Mouse (Mus musculus) midbrain, postnatal 0 days (tissue): ENCODE data around the gene Zfp182. TPM values are rescaled to one million over a fixed set of nuclear protein-coding genes. Genes with fewer than 3 reads are reported as not detected.

ENCODE experiments used
- ATAC-seq: fragments of 200-750 bp; cut with Nextera tagmentation; 2 replicates; pipeline ENCODE4 v1.8.0; 2017; ENCODE audit warnings: moderate number of reproducible peaks, mild to moderate bottlenecking, moderate TSS enrichment, moderate library complexity; ENCODE audit not compliant: low FRiP score
- DNase-seq: peaks from one replicate; pipeline ENCODE4 v3.0.0-alpha.2; 2015; ENCODE audit warnings: low spot score
- H3K27ac ChIP-seq: fragments of 300-500 bp; sonication (generic); 2 replicates; pipeline ENCODE4 v1.5.1; 2014; ENCODE audit warnings: low read depth, mild to moderate bottlenecking, low read length, mixed read lengths
- H3K27me3 ChIP-seq: fragments of 300-500 bp; sonication (generic); 2 replicates; pipeline ENCODE4 v1.6.1; 2014; ENCODE audit warnings: low read length, control low read depth, mixed read lengths; ENCODE audit not compliant: insufficient read depth
- H3K36me3 ChIP-seq: fragments of 300-500 bp; sonication (generic); 2 replicates; pipeline ENCODE4 v1.6.1; 2014; ENCODE audit warnings: low read length, control low read depth, mixed read lengths; ENCODE audit not compliant: insufficient read depth
- H3K4me1 ChIP-seq: fragments of 300-500 bp; sonication (generic); 2 replicates; pipeline ENCODE4 v1.6.1; 2014; ENCODE audit warnings: mild to moderate bottlenecking, control low read depth, antibody characterized with exemption, low read length, mixed read lengths; ENCODE audit not compliant: insufficient read depth
- H3K4me2 ChIP-seq: fragments of 300-500 bp; sonication (generic); 2 replicates; pipeline ENCODE4 v1.6.1; 2014; ENCODE audit warnings: low read depth, mild to moderate bottlenecking, low read length, mixed read lengths; ENCODE audit not compliant: poor library complexity, severe bottlenecking
- H3K4me3 ChIP-seq: fragments of 300-500 bp; sonication (generic); 2 replicates; pipeline ENCODE4 v1.5.1; 2014; ENCODE audit warnings: low read depth, mild to moderate bottlenecking, low read length, moderate library complexity
- H3K9ac ChIP-seq: fragments of 300-500 bp; sonication (generic); replicated peaks from 2 replicates; pipeline ENCODE4 v1.6.1; 2014; ENCODE audit warnings: mild to moderate bottlenecking, low read length, moderate library complexity, mixed read lengths; ENCODE audit not compliant: poor library complexity, severe bottlenecking
- H3K9me3 ChIP-seq: fragments of 300-500 bp; sonication (generic); 2 replicates; pipeline ENCODE4 v1.6.1; 2016; ENCODE audit warnings: low read length, control low read depth
- CTCF ChIP-seq: IDR thresholded peaks from 2 replicates; pipeline ENCODE4 v1.5.1; 2016; ENCODE audit warnings: antibody characterized with exemption, mild to moderate bottlenecking
- WGBS: fragments of 180-500 bp; shearing (Covaris S2); extraction: QIAGEN DNeasy Blood & Tissue Kit; methylation state at CpG from one replicate; pipeline ENCODE4 v1.1.7; 2014; 5-methylcytosine and 5-hydroxymethylcytosine counted together
- polyA plus RNA-seq: library from polyadenylated mRNA; unstranded; fragments of >200 nt; fragmentation: Nextera tagmentation; extraction: Ambion mirVana; gene quantifications from 2 replicates; pipeline ENCODE4 v1.2.1, GENCODE M21; 2015
- total RNA-seq: library from RNA; depleted of rRNA; stranded (reverse); fragments of >200 nt; gene quantifications from 2 replicates; pipeline ENCODE4 v1.2.3, GENCODE M21; 2014; rRNA removed

The Zfp182 gene
- total and polyA plus RNA-seq, 2 experiments from 2014 or later, result 3.9 to 5.3 TPM

- no peaks in the 10 kb centered on the region for H3K4me1 ChIP-seq
- H3K27ac ChIP-seq, result peak overlapping the region; percentile 78
- DNase-seq, result no peak
- ATAC-seq, result peak; percentile 6; the same call in 1 of the 2 replicates
- no peaks in the 10 kb centered on the region for H3K9me3 ChIP-seq
- no peaks in the 10 kb centered on the region for H3K27me3 ChIP-seq
- H3K4me3 ChIP-seq, result peak overlapping the region; percentile 47
- no peak for TF ChIP-seq CTCF
- peak overlapping the region; percentile 41 for H3K4me2 ChIP-seq
- H3K9ac ChIP-seq, result peak overlapping the region; percentile 51
- H3K36me3 ChIP-seq, result no peaks in the 10 kb centered on the region
- WGBS, result 77% methylated on average over 3 of the region's 3 CpGs
Measured at GRCm38 (mm10) chrX:21062544-21062890, 401 bp upstream of the Zfp182 start.

- H3K4me1 ChIP-seq, result no peaks in the 10 kb centered on the region
- no peaks in the 10 kb centered on the region for H3K27me3 ChIP-seq
- H3K36me3 ChIP-seq, result no peaks in the 10 kb centered on the region
- peak; percentile 4 for DNase-seq
- peak; percentile 45 for ATAC-seq
- H3K4me3 ChIP-seq, result peak overlapping the region; percentile 47
- H3K9ac ChIP-seq, result peak overlapping the region; percentile 60; the same call in 1 of the 2 replicates
- H3K4me2 ChIP-seq, result peak overlapping the region; percentile 47
- WGBS, result 23% methylated on average over 9 of the region's 9 CpGs
- H3K9me3 ChIP-seq, result no peaks in the 10 kb centered on the region
- peak; percentile 32 for TF ChIP-seq CTCF
- peak overlapping the region; percentile 78; the same call in 1 of the 2 replicates for H3K27ac ChIP-seq
Measured at GRCm38 (mm10) chrX:21061460-21061859, 656 bp downstream of the Zfp182 start.

- no peak overlapping the region for H3K4me3 ChIP-seq
- H3K27ac ChIP-seq, result no peak overlapping the region
- no peaks in the 10 kb centered on the region for H3K36me3 ChIP-seq
- no peak overlapping the region for H3K4me2 ChIP-seq
- TF ChIP-seq CTCF, result no peak
- H3K9ac ChIP-seq, result no peak overlapping the region
- WGBS, result 78% methylated on average over 1 of the region's 1 CpGs
- no peaks in the 10 kb centered on the region for H3K4me1 ChIP-seq
- ATAC-seq (no peak), DNase-seq (no peak)
- no peaks in the 10 kb centered on the region for H3K9me3 ChIP-seq
- H3K27me3 ChIP-seq, result no peaks in the 10 kb centered on the region
Measured at GRCm38 (mm10) chrX:20980901-20981300, 81.2 kb downstream of the Zfp182 start.

Other genes starting within 250 kb of the Zfp182 start
- gene Timp1, start 192.2 kb downstream of the Zfp182 start, total RNA-seq, result 3.8 and 9.3 TPM in 2 replicates
- 3.2 and 4.1 TPM in 2 replicates for gene Timp1, start 192.2 kb downstream of the Zfp182 start, polyA plus RNA-seq
- 60.9 and 70.8 TPM in 2 replicates for gene Syn1, start 141.3 kb downstream of the Zfp182 start, total RNA-seq
- gene Syn1, start 141.3 kb downstream of the Zfp182 start, polyA plus RNA-seq, result 113 and 115 TPM in 2 replicates
- 7.7 and 8.4 TPM in 2 replicates for gene Cfp, start 130.8 kb downstream of the Zfp182 start, total RNA-seq
- 3.1 and 3.2 TPM in 2 replicates for gene Cfp, start 130.8 kb downstream of the Zfp182 start, polyA plus RNA-seq
- 31.7 and 38.4 TPM in 2 replicates for gene Elk1, start 111.7 kb downstream of the Zfp182 start, total RNA-seq
- 15.4 and 16.7 TPM in 2 replicates for gene Elk1, start 111.7 kb downstream of the Zfp182 start, polyA plus RNA-seq
- gene Uxt, start 100.3 kb downstream of the Zfp182 start, total RNA-seq, result 11.8 and 14.1 TPM in 2 replicates
- 22.4 and 22.7 TPM in 2 replicates for gene Uxt, start 100.3 kb downstream of the Zfp182 start, polyA plus RNA-seq
- gene Spaca5, start 6.1 kb upstream of the Zfp182 start, total RNA-seq, result not detected in 2 replicates
- gene Spaca5, start 6.1 kb upstream of the Zfp182 start, polyA plus RNA-seq, result not detected in 2 replicates
- gene Zfp300, start 27.2 kb upstream of the Zfp182 start, total RNA-seq, result 4.4 and 4.7 TPM in 2 replicates
- 3.3 and 3.4 TPM in 2 replicates for gene Zfp300, start 27.2 kb upstream of the Zfp182 start, polyA plus RNA-seq
- not detected in 2 replicates for gene Ssxa1, start 53.5 kb upstream of the Zfp182 start, total RNA-seq
- gene Ssxa1, start 53.5 kb upstream of the Zfp182 start, polyA plus RNA-seq, result not detected in 2 replicates
- gene Gm21876, start 113.3 kb upstream of the Zfp182 start, total RNA-seq, result not detected in 2 replicates
- gene Gm21876, start 113.3 kb upstream of the Zfp182 start, polyA plus RNA-seq, result not detected in 2 replicates